21 mouse cellular contexts compared by ENCODE assay signal in the genomic region with DNA sequence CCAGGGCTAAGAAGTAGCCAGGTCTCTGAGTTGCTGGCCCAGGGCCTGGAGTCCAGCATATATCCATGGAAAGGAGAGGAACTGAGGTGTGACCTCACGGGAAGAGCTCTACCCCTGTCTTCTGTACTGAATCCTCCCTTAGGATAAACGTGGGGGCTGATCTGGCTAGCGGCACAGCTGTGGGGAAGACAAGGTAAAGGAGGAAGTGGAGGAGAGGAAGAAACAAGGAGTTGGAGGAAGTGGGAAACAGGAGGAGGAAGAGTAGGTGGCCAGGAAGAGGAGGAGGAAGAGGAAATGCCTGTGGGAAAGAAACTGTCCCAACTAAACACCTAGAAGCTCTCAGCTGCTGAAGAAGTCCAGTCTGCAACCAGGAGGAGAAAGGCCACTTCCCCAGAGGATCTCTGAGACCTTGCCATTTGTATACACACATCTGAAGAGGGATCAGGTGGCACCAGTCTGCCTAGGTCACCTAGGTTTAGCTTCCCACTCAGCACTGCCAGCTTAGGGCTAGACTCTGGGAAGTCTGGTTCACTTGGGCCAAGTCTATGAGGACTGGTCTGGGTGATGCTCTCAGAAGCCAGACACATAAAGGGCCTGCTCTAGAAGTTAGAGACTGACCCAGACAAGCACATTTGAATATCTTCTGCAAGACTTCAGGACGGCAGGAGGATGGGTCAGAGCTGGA.
DNase-seq lines count a peak whose midpoint lies in the region; ATAC-seq and TF ChIP-seq lines count a peak whose summit lies in the region.
"Had no signal": no experiment of that assay in that cellular context is flagged by ENCODE, and none has a peak within 500 bp of the region (broad histone marks: within the 10 kb centered on the region; RNA-seq: fewer than 3 reads in every experiment).

No protein-coding gene starts in this region.

- ATAC-seq in forebrain, embryonic 11.5 days (replicated peaks; ENCODE audit: low FRiP score), result no peak
- ATAC-seq in forebrain, embryonic 15.5 days (replicated peaks), result no peak
- no peak for ATAC-seq in lung, postnatal 0 days
- ATAC-seq: CD4-positive, CD25-positive, alpha-beta regulatory T cell, adult 4 months; inflammation-experienced regulatory T-cells, adult 6 months; intestine, postnatal 0 days had no signal

- intact Hi-C loops in heart, adult 2 months (cut with DNase I), result no loop called here

- no peaks in the 10 kb centered on the region for H3K27me3 ChIP-seq in forebrain, embryonic 11.5 days (ENCODE audit: control insufficient read depth, insufficient read depth, low read length)
- H3K27me3 ChIP-seq in forebrain, embryonic 15.5 days, result no peaks in the 10 kb centered on the region
- no peaks in the 10 kb centered on the region for H3K27me3 ChIP-seq in heart, adult 2 months (ENCODE audit: control insufficient read depth, insufficient read depth, low read length)
- no peaks in the 10 kb centered on the region for H3K27me3 ChIP-seq in lung, postnatal 0 days (replicated peaks; ENCODE audit: insufficient read depth, low read length)
- H3K27me3 ChIP-seq in kidney, adult 2 months (replicated peaks; ENCODE audit: control insufficient read depth, insufficient read depth, low read length), result no peaks in the 10 kb centered on the region
- H3K27me3 ChIP-seq: embryonic facial prominence, embryonic 13.5 days; forebrain, embryonic 13.5 days; heart, embryonic 12.5 days; hindbrain, embryonic 12.5 days had no signal

- WGBS in forebrain, embryonic 11.5 days, result 86% methylated on average over 4 of the region's 4 CpGs
- 83% methylated on average over 4 of the region's 4 CpGs for WGBS in forebrain, embryonic 15.5 days
- 50% methylated on average over 4 of the region's 4 CpGs for WGBS in heart, adult 2 months
- 58% methylated on average over 4 of the region's 4 CpGs for WGBS in lung, postnatal 0 days
- 77% methylated on average over 4 of the region's 4 CpGs for WGBS in kidney, adult 2 months

- no peak overlapping the region for H3K27ac ChIP-seq in forebrain, embryonic 11.5 days (ENCODE audit: low read depth, low read length)
- no peak overlapping the region for H3K27ac ChIP-seq in forebrain, embryonic 15.5 days (replicated peaks)
- H3K27ac ChIP-seq in heart, adult 2 months, result peak overlapping the region; percentile 90
- peak overlapping the region; percentile 39; the same call in 1 of the 2 replicates for H3K27ac ChIP-seq in lung, postnatal 0 days (ENCODE audit: low read length)
- no peak overlapping the region for H3K27ac ChIP-seq in kidney, adult 2 months (ENCODE audit: insufficient read depth, low read depth, low read length)
- H3K27ac ChIP-seq: forebrain, embryonic 13.5 days; hindbrain, embryonic 12.5 days had no signal

- DNase-seq in forebrain, embryonic 11.5 days (ENCODE audit: low spot score), result peak; percentile 13
- DNase-seq in heart, adult 2 months, result no peak
- DNase-seq in heart, postnatal 4 days, result no peak
- no peak for DNase-seq in lung, postnatal 0 days (ENCODE audit: low spot score)
- DNase-seq in lung, postnatal 36 days, result no peak
- no peak for DNase-seq in kidney, adult 2 months
- DNase-seq: adrenal gland, adult 8-10 months; adrenal gland, postnatal 36 days; B cell, adult 2 months; cerebellum, adult 11-12 months; cerebellum, adult 9-10 months; cerebellum, postnatal 25 days had no signal

- TF ChIP-seq POLR2A in heart, adult 2 months (IDR thresholded peaks at IDR 0.05; ENCODE audit: insufficient read depth, low read depth, low read length), result no peak
- TF ChIP-seq POLR2A in kidney, adult 2 months (IDR thresholded peaks at IDR 0.05; ENCODE audit: low read depth, low read length), result no peak

- H3K4me2 ChIP-seq in forebrain, embryonic 11.5 days (ENCODE audit: low read depth, low read length, severe bottlenecking), result no peak overlapping the region
- H3K4me2 ChIP-seq in forebrain, embryonic 15.5 days (replicated peaks), result no peak overlapping the region
- no peak overlapping the region for H3K4me2 ChIP-seq in lung, postnatal 0 days (replicated peaks; ENCODE audit: low read depth, low read length)
- H3K4me2 ChIP-seq: embryonic facial prominence, embryonic 13.5 days; forebrain, embryonic 13.5 days; heart, embryonic 12.5 days; hindbrain, embryonic 12.5 days had no signal

- H3K4me3 ChIP-seq in forebrain, embryonic 11.5 days (ENCODE audit: low read depth, low read length), result no peak overlapping the region
- H3K4me3 ChIP-seq in forebrain, embryonic 15.5 days, result no peak overlapping the region
- H3K4me3 ChIP-seq in heart, adult 2 months, result no peak overlapping the region
- no peak overlapping the region for H3K4me3 ChIP-seq in lung, postnatal 0 days (ENCODE audit: low read depth, low read length)
- H3K4me3 ChIP-seq in kidney, adult 2 months (ENCODE audit: insufficient read depth, low read depth, low read length), result no peak overlapping the region
- H3K4me3 ChIP-seq: embryonic facial prominence, embryonic 13.5 days; forebrain, embryonic 13.5 days; heart, embryonic 12.5 days; hindbrain, embryonic 12.5 days had no signal

- H3K9ac ChIP-seq in forebrain, embryonic 11.5 days (ENCODE audit: low read length), result no peak overlapping the region
- no peak overlapping the region for H3K9ac ChIP-seq in forebrain, embryonic 15.5 days (replicated peaks)
- H3K9ac ChIP-seq in heart, adult 2 months (ENCODE audit: low read depth, low read length), result no peak overlapping the region
- no peak overlapping the region for H3K9ac ChIP-seq in lung, postnatal 0 days (replicated peaks; ENCODE audit: low read depth)
- H3K9ac ChIP-seq: embryonic facial prominence, embryonic 13.5 days; forebrain, embryonic 13.5 days; hindbrain, embryonic 12.5 days had no signal

- H3K4me1 ChIP-seq in forebrain, embryonic 11.5 days (replicated peaks; ENCODE audit: control insufficient read depth, insufficient read depth, low read length), result peaks cover 6% of the 10 kb centered on the region
- peaks cover 17% of the 10 kb centered on the region for H3K4me1 ChIP-seq in forebrain, embryonic 15.5 days
- peaks cover 32% of the 10 kb centered on the region for H3K4me1 ChIP-seq in heart, adult 2 months (ENCODE audit: control insufficient read depth, insufficient read depth, low read length)
- H3K4me1 ChIP-seq in lung, postnatal 0 days (ENCODE audit: insufficient read depth, low read depth, low read length), result peaks cover 24% of the 10 kb centered on the region
- H3K4me1 ChIP-seq in kidney, adult 2 months (ENCODE audit: control insufficient read depth, insufficient read depth, low read length), result no peaks in the 10 kb centered on the region

- no peak for TF ChIP-seq EP300 in heart, adult 2 months (IDR thresholded peaks at IDR 0.05; ENCODE audit: insufficient read depth, low read depth, low read length)
- no peak for TF ChIP-seq EP300 in lung, postnatal 0 days (IDR thresholded peaks at IDR 0.05)

- no peaks in the 10 kb centered on the region for H3K79me2 ChIP-seq in heart, adult 2 months (replicated peaks; ENCODE audit: control insufficient read depth, insufficient read depth, low read length)

- TF ChIP-seq CTCF in heart, adult 2 months (IDR thresholded peaks at IDR 0.05), result no peak
- TF ChIP-seq CTCF in lung, postnatal 0 days (IDR thresholded peaks at IDR 0.05), result no peak
- no peak for TF ChIP-seq CTCF in kidney, adult 2 months (conservative IDR thresholded peaks at IDR 0.05; ENCODE audit: insufficient read depth, insufficient read length, low read depth, low read length)

- H3K36me3 ChIP-seq in forebrain, embryonic 11.5 days (ENCODE audit: control insufficient read depth, insufficient read depth, low read length), result no peaks in the 10 kb centered on the region
- no peaks in the 10 kb centered on the region for H3K36me3 ChIP-seq in forebrain, embryonic 15.5 days
- H3K36me3 ChIP-seq in heart, adult 2 months (ENCODE audit: control insufficient read depth, insufficient read depth, low read length), result peaks cover 2% of the 10 kb centered on the region
- no peaks in the 10 kb centered on the region for H3K36me3 ChIP-seq in lung, postnatal 0 days (ENCODE audit: insufficient read depth, low read length)
- no peaks in the 10 kb centered on the region for H3K36me3 ChIP-seq in kidney, adult 2 months (ENCODE audit: control insufficient read depth, insufficient read depth, low read length)
- H3K36me3 ChIP-seq: embryonic facial prominence, embryonic 13.5 days; G1E; heart, embryonic 12.5 days; hindbrain, embryonic 12.5 days had no signal

- H3K9me3 ChIP-seq in forebrain, embryonic 11.5 days (ENCODE audit: control insufficient read depth, low read length), result no peaks in the 10 kb centered on the region
- H3K9me3 ChIP-seq in forebrain, embryonic 15.5 days, result no peaks in the 10 kb centered on the region
- no peaks in the 10 kb centered on the region for H3K9me3 ChIP-seq in lung, postnatal 0 days (ENCODE audit: low read length)
- H3K9me3 ChIP-seq: embryonic facial prominence, embryonic 13.5 days; forebrain, embryonic 13.5 days; G1E; heart, embryonic 12.5 days; hindbrain, embryonic 12.5 days had no signal

Comparison
In these comparisons a context has a peak if more than half of its experiments do, and no peak if none do; other contexts are left out.
1. H3K27ac ChIP-seq: peak in heart, adult 2 months (single experiment) and lung, postnatal 0 days (single experiment); none in forebrain, embryonic 11.5 days (single experiment), forebrain, embryonic 15.5 days (single experiment) and kidney, adult 2 months (single experiment).